Mouse (Mus musculus): ENCODE data around the gene Trp53rkb.
A peak's percentile ranks its signal among the peaks of the same experiment; 100 is the strongest.

The Trp53rkb gene

GRCm38 (mm10) chr2:166799615-166800472 lies 7.5 kb downstream of the Trp53rkb start:
- no peak for DNase-seq

DNA sequence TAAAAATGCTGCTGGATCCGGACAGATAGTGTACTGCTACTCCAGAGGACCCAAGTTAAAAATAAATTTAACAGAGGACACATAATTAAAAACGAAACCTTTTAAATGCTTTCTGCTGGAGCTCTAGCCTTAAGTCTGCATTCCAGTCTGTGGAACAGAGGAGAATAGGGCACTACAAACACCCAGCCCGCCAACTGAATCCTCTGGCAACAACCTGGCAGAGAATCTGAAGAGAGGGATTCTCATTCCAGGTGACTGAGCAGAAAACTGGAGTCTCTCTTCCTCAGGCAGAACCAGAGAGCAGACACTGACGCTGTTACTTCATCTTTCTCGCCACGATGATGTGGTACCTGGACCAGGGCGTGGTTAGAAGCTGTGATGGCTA lies 8.1 kb downstream of the Trp53rkb start:
- no peak for DNase-seq

DNA sequence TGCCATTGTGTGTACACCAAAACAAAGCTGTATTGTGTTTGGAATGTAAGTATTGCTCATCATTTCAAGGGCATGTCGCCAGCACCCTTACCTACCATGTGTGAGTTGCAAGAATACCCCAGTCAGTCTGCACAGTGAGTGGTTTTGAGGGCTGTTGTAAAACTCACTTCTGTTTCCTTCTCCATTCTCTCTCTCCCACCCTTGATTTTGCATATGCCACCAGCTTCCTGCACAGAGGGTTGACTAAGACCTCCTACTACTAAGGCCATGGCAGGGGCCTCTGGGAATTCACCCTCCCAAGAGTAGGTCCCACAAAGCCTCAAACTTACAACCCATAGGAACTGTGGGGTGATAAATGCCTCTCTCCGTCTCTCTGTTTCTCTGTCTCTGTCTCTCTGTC lies 9.1 kb downstream of the Trp53rkb start:
- DNase-seq, result no peak

- DNase-seq, result no peak
Observed at GRCm38 (mm10) chr2:166803298-166803697, 11.0 kb downstream of the Trp53rkb start.

DNA sequence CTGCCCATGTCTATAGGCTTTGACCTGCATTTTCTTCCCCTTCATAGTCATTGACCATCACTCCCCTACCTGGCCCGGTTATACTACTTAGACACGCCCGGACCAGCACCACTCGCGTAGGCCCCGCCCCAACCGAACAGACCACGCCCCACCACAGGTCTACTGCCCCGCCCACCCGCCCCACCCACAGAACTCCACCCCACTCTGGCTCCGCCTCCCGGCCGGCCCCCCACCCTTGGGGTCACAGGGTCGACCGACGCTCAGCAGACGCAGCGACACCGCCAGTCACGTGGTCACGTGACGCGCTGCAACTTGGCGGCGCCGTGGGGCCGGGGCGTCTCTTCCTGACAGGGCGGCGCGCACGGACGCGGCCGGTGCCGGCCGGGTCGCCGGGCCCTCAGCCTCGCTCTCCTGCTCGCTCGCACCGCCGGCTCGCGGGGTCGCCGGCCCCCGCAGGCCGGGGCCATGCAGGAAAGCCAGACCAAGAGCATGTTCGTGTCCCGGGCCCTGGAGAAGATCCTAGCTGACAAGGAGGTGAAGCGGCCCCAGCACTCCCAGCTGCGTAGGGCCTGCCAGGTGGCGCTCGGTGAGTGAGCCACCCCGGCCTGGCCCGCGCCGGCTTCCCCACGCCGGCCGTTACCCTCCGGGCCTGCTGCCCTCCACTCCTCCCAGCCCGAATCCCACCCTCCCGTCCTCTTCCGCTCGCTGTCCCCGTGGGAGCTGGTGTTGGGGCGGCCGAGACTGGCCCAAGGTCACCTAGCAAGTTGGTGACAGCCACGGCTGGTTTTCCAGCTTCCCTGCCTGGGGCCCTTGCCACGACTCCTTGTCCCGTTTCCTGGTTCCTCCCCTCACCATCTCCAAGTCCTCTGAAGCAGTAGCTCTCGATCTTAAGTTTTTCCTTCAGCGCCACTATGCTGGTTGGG lies 13.2 kb downstream of the Trp53rkb start, which contains the start of gene Arfgef2:
Gene Arfgef2 (plus strand): TSS at position 339 of the 923 bp plus-strand sequence.
- DNase-seq, result peak; percentile 94

DNA sequence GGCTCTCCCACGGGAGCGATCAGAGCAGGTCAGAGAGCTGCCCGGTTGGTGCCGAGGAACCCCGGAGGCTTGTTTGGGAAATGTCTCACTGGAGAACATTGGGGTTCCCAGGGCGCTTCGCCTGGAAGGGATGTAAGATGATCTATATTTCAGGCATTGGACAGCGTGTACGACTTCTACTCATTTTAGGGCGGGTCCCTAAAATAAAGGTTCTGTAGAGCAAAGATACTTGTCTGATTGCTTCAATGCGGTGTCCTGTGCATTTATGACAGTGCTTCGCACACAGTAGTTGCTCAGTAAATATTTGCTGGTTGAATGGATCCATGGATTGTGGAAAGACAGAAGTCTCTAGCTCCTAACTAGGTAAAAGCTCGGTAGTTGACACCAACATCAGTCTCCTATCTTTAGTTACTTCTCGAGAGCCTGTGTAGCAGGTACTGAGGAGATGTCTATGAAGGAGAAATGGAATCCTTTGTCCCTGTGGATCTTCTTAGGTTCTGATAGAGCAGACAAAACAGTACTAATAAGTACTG lies 13.9 kb downstream of the Trp53rkb start:
- peak; percentile 39 for DNase-seq

DNA sequence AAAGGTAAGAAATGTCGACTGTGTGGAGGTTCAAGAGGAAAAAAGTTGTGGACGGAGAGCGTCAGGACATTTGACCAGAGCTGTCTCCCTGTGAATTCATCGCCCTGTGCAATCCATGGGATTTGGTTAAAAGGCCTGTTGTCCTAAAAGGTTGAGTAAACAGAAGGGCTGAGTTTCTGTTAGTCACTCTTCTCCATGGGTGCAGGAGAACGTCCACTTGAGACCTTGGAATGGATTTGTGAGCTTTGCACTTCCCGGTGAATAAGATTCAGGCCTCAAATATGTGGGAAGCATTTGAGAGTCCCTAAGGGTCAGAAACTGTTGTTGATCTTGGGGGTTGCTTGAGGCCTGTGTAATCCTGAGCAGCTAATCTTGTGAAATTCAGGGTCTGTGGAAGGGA lies 14.5 kb downstream of the Trp53rkb start:
- DNase-seq, result no peak

DNA sequence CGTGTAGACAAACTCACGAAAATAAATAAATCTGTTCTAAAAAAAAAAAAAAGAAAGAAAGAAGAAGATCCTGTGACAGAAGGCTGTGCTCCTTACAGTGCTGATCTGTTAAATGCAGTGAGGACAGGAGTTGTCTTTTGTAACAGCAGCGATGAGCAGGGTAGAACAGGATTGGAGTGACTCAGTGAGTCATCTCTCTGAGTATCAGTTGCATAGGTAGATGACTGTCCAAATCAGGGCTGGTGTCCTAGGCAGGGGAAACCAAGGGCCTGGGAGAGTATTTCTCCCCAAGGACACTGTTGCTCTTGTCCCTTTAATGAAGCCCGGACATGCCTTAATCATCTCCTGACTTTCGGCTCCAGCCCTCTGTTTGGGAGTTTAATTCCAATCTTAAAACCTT lies 17.2 kb downstream of the Trp53rkb start:
- no peak for DNase-seq

- no peak for DNase-seq
Observed at GRCm38 (mm10) chr2:166810821-166811220, 18.5 kb downstream of the Trp53rkb start.

DNA sequence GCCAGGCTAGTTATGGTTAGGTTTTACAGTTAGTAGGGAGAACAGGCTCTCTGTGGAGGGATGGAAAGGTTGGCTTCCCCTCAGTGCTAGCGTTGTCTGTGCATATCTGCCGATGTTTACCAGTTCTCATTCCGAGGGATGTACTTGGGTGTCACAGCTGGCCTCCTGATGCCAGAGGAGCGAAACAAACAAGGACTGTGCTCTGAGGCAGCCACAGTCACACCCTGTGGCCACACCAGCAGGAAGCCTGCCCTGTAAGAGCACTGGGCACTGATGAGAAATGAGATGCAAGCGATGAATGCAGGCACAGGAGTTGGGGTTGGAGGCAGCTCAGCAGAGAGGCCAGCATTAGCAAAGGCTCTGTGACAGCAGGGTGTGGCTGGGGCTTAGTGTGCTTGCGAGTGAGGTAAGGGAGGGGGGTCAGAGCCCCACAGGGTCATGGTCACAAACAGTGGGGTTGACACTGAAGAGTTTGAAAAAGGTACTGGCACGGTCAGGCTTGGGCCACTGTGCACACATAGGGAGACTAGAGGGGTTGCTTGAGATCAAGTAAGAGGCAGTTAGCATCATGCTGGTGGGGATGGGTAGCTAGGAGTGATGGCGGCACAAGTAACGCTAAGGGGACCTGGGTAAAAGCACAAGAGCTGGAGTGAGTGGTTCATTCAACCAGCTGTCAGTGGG lies 26.3 kb downstream of the Trp53rkb start:
- DNase-seq, result no peak

GRCm38 (mm10) chr2:166819849-166820248 lies 27.5 kb downstream of the Trp53rkb start:
- no peak for DNase-seq

DNA sequence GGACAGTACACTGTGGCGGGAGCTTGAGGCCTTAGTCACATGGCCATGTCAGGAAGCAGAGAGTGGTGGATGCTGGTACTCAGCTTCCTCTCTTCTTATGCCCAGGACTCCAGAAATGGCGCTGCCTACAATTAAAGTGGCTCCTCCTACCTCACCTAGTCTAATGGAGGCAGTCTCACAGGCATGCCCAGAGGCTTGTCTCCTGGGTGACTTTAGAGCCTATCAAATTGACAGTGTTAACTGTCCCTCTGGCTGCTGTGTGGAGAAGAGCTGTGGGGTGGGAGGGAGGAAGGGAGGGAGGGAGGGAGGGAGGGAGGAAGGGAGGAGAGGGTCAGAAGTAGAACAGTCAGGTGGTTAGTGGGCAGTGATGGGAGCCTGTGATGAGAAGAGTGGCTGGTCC lies 28.5 kb downstream of the Trp53rkb start:
- no peak for DNase-seq

DNA sequence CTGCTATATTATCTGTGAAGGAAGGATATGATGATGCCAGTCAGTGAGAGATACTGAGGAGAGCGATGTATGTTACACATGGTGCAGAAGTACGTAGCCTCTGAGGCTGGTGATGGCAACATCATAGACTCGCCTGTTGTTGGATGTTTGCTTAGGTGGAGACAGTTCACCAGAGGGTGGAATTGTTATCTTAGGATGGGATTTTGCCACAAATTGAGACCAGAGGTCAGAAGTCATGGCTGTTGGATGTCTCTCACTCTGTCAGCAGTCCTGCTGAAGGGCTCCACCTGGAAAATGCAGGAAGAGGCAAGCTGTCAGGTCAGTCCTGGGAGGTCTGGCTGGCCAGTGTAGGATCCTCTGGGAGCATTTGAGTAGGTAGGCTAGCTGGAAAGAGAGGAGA lies 29.1 kb downstream of the Trp53rkb start:
- DNase-seq, result no peak

DNA sequence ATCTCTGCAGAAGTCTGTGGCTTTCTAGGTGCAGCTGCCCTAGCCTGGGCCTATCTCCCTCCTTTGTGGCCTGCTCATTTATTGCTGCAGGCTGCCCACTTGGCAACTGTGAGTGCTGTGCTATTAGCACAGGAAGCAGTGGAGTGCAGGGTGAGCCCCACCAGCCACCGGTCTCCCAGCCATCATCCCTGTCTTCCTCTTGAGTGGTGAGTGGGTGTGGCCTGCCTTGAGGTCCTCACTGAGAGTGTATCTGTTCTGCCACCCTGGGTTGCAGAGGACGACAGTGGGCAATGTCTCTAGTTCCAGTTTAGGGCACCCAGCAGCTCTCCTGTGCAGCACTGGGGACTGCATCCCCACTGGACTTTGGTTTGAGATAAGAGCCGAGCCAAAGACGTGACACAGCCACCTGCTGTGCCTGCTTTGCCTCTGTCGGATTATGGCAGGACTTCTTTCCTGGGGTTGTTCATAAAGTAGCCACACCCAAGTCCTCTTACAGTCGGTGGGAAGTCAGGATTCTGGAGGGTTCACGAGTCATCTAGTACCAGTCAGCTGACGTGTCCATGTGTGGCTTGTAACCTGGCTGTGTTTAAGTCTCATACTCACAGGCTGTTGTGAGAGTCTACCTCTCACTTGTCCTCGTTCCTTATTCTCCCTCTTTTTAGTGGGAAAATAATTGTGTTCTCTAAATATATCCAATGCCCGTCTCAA lies 29.9 kb downstream of the Trp53rkb start:
- no peak for DNase-seq

DNA sequence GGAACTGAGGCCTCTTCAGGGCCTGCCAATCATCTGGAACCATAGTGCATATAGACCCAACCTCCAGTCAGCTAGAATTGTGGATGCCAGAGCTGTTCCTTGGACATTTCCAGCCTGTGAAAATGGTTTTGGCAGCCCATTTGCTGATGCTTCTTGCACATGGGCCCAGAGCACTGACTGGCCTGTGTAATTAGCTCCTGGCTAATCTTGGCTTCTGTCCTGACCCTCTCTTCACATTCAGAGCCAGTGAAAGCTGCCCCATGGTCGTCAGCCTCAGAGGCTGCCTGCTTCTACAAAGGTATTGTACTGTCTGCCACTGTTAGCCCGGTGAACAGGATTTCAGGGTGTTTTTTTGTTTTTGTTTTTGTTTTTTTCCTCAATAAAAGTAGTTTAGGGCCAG lies 30.6 kb downstream of the Trp53rkb start:
- no peak for DNase-seq

DNA sequence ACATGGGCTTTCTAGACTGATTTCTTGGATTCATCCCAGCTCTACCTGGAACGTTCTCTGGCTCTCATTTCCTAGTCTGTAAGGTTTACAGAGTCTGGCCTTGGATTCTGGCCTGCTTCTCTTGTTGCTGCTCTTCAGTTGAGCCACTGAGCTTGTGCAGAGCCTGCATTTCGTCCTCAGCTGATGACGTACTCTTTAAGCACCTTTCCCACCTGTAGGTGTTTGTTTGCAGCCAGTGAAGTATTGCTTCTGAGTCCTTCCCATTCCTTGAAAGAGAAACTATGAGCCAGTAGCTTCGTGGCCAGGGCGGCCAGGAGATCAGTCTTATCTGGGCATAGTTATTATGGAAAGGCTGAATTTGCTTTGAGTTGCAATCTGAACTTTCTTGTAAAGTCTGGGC lies 32.1 kb downstream of the Trp53rkb start:
- no peak for DNase-seq

- DNase-seq, result no peak
Observed at GRCm38 (mm10) chr2:166824998-166825397, 32.7 kb downstream of the Trp53rkb start.

GRCm38 (mm10) chr2:166826491-166827224 lies 34.3 kb downstream of the Trp53rkb start:
- no peak for DNase-seq

DNA sequence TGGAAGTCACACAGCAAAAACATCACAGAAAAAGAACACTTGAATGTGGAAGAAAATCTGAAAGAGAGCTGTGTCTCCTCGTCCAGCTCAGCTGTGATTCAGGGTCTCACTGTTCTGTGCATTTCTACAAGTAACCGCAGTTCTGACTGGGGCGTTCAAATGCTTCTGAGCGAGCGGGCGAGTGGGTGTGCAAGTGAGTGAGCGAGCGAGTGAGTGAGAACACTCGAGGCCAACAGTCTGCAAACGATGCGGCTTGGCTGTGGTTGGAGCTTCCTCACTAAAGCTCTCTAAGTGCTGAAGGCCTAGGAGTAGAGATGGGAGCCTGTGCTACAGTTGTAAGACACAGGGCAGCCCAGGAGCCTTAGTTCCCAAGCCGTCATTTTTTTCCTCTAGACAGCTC lies 36.0 kb downstream of the Trp53rkb start:
- DNase-seq, result no peak

GRCm38 (mm10) chr2:166830350-166830749 lies 38.0 kb downstream of the Trp53rkb start:
- DNase-seq, result no peak

GRCm38 (mm10) chr2:166834091-166834490 lies 41.8 kb downstream of the Trp53rkb start:
- DNase-seq, result no peak

Data from liver (tissue).